Mouse (Mus musculus) MEL (cell line): ENCODE measurements around the gene Spag7.

Experiments used
- CTCF ChIP-seq, 3 experiments: IDR thresholded peaks in 2 of 3; conservative IDR thresholded peaks in 1 of 3; 2 replicates each; pipeline ENCODE4 v1.5.1; 2011 to 2012; ENCODE audit warnings: low read length in 3 of 3, low read depth in 2 of 3, mild to moderate bottlenecking in 2 of 3, improper control_type of control experiment in 1 of 3, inconsistent platforms in 1 of 3, mixed read lengths in 1 of 3, moderate library complexity in 1 of 3; ENCODE audit not compliant: control insufficient read depth in 1 of 3, insufficient read depth in 1 of 3, poor library complexity in 1 of 3, severe bottlenecking in 1 of 3
- EP300 ChIP-seq, 2 experiments: IDR thresholded peaks; 2 replicates each; pipeline ENCODE4 v1.6.1; 2011; ENCODE audit warnings: improper control_type of control experiment in 2 of 2, low read length in 2 of 2, low read depth in 1 of 2, mild to moderate bottlenecking in 1 of 2
- HCFC1 ChIP-seq: IDR thresholded peaks from 2 replicates; pipeline ENCODE4 v1.6.1; 2012; ENCODE audit warnings: low read depth, mild to moderate bottlenecking, inconsistent platforms, low read length, improper control_type of control experiment, moderate library complexity
- MAX ChIP-seq: IDR thresholded peaks from 2 replicates; pipeline ENCODE4 v1.6.1; 2011; ENCODE audit warnings: low read length, improper control_type of control experiment
- MYC ChIP-seq: IDR thresholded peaks from 2 replicates; pipeline ENCODE4 v1.6.1; 2011; ENCODE audit warnings: low read depth, mild to moderate bottlenecking, low read length, improper control_type of control experiment, moderate library complexity
- NELFE ChIP-seq: IDR thresholded peaks from 2 replicates; pipeline ENCODE4 v1.6.1; 2011; ENCODE audit warnings: low read depth, low read length, improper control_type of control experiment
- POLR2A ChIP-seq, 2 experiments: IDR thresholded peaks; 2 replicates each; pipeline ENCODE4 v1.6.1; 2011 to 2012; ENCODE audit warnings: low read length in 2 of 2, mild to moderate bottlenecking in 2 of 2, control low read depth in 1 of 2, improper control_type of control experiment in 1 of 2, low read depth in 1 of 2, moderate library complexity in 1 of 2; ENCODE audit not compliant: control insufficient read depth in 1 of 2, insufficient read depth in 1 of 2, poor library complexity in 1 of 2
- POLR2AphosphoS5 ChIP-seq: IDR thresholded peaks from 2 replicates; pipeline ENCODE4 v1.6.1; 2012; ENCODE audit warnings: low read depth, borderline replicate concordance, mild to moderate bottlenecking, inconsistent platforms, low read length, moderate library complexity, mixed read lengths
- TCF12 ChIP-seq: IDR thresholded peaks from 2 replicates; pipeline ENCODE4 v1.6.1; 2014; ENCODE audit warnings: low read depth, mild to moderate bottlenecking, inconsistent platforms, low read length, improper control_type of control experiment, moderate library complexity

GRCm38 (mm10) chr11:70669582-70670345 lies 548 bp upstream of the Spag7 start:
- TF ChIP-seq POLR2AphosphoS5 (no peak), CTCF (IDR thresholded peaks at IDR 0.05 in 2 of 3, conservative IDR thresholded peaks at IDR 0.05 in 1 of 3; ENCODE audit: control insufficient read depth in 1 of 3, insufficient read depth in 1 of 3, low read depth in 2 of 3, low read length in 3 of 3, poor library complexity in 1 of 3, severe bottlenecking in 1 of 3) (peak; percentile 47 to 83 (median 78); a peak in 5 of 6 replicates), MAX (0 out of 2 replicates have a peak, but pooled peaks have one; percentile 56), EP300 (IDR thresholded peaks at IDR 0.05; ENCODE audit: low read depth in 1 of 2, low read length in 2 of 2) (no peak; a peak in 1 of 4 replicates), MYC (peak; percentile 48; the same call in 1 of the 2 replicates), TCF12 (peak; percentile 46; the same call in 1 of the 2 replicates), POLR2A (IDR thresholded peaks at IDR 0.05; ENCODE audit: control insufficient read depth in 1 of 2, insufficient read depth in 1 of 2, low read depth in 1 of 2, low read length in 2 of 2, poor library complexity in 1 of 2) (no peak; a peak in 1 of 4 replicates), HCFC1 (peak; percentile 52), NELFE (peak; percentile 50; the same call in 1 of the 2 replicates)
